Mouse (Mus musculus): ENCODE results near the gene Olfr1085. TPM values are rescaled to one million over a fixed set of nuclear protein-coding genes. Genes with fewer than 3 reads are reported as not detected.
"Not testable (repeated sequence)": the region's sequence is repeated elsewhere in the genome, so short reads cannot be mapped to it uniquely, and the experiment has no call there.

Gene Olfr1085
- total RNA-seq (2021): not detected
- polyA plus RNA-seq (2012; rRNA removed): not detected in 2 replicates
- long read RNA-seq: 0 reads

DNA sequence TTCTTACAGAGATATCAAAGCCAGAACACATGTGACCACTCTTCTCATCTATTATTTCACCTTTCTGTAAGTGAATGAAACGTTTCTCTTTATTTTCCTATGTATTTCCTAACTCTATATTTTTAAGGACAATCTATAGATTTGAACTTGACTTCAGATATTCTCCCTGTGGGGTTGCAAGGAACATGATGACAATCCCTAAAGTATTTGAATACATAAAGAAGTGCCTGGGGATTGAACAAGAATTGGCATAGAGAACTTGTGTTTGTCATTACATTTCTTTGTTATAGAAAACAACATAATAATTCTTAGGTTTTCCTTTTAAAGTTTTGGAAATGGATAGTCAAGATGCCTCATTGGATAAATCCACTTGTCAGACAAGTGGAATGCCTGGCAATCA lies at the start of gene Olfr1085:
Gene Olfr1085 (minus strand): TSS at position 101 of the 400 bp plus-strand sequence.
- no peak for DNase-seq

- no peak for DNase-seq
Observed at GRCm38 (mm10) chr2:86698295-86698694, 36.5 kb upstream of the Olfr1085 start, which contains the start of gene Olfr1087. Olfr1087 (minus strand) TSS chr2:86698395.

DNA sequence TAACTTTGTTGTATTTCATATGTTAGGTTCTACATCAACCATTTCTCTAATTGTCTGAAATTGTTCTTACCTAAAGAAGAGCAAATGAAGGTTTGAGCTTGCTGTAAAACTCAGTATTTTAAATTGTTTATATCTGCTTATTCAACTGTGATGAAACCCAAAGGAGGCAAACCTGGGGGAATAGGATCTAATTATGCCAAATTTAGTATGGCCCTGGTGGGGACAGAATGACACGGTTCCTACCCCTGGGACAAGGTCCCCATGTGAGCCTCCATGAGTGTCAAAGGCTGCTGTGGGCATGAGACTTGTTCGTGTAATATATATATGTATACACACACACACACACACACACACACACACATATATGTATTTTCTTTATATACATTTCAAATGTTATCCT lies 18.2 kb upstream of the Olfr1085 start, which contains the start of gene Olfr1086:
Gene Olfr1086 (minus strand): TSS at position 101 of the 400 bp plus-strand sequence.
- no peak for DNase-seq

DNA sequence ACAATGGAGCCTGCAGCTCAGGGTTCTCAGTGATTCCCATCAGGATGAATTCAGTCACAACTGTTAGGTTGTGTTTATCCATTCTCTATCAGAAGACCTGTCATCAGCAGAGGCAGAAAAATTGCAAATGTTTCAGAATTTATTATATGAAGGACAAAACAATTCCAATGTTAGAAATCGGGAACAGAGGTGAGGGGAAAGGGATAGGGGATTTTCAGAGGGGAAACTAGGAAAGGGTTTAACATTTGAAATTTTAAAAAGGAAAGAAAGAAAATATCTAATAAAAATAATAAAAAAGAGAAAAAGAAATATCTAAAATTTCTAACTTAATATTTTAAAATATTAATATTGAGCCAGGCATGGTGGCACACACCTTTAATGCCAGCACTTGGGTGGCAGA lies 22.2 kb downstream of the Olfr1085 start, which contains the start of gene Olfr1084:
Gene Olfr1084 (minus strand): TSS at position 101 of the 400 bp plus-strand sequence.
- DNase-seq: not testable (repeated sequence)

Other genes with a start within 250 kb of the Olfr1085 start
- not detected for gene Olfr1061, start 248.0 kb downstream of the Olfr1085 start, total RNA-seq (2021)
- gene Olfr1061, start 248.0 kb downstream of the Olfr1085 start, polyA plus RNA-seq (2012; rRNA removed): not detected in 2 replicates
- not detected for gene Olfr1062, start 235.3 kb downstream of the Olfr1085 start, total RNA-seq (2021)
- gene Olfr1062, start 235.3 kb downstream of the Olfr1085 start, polyA plus RNA-seq (2012; rRNA removed): not detected in 2 replicates
- gene Olfr1065, start 211.4 kb downstream of the Olfr1085 start, total RNA-seq (2021): not detected
- not detected in 2 replicates for gene Olfr1065, start 211.4 kb downstream of the Olfr1085 start, polyA plus RNA-seq (2012; rRNA removed)
- not detected for gene Olfr1066, start 205.8 kb downstream of the Olfr1085 start, total RNA-seq (2021)
- gene Olfr1066, start 205.8 kb downstream of the Olfr1085 start, polyA plus RNA-seq (2012; rRNA removed): not detected in 2 replicates
- not detected for gene Olfr228, start 174.6 kb downstream of the Olfr1085 start, total RNA-seq (2021)
- not detected in 2 replicates for gene Olfr228, start 174.6 kb downstream of the Olfr1085 start, polyA plus RNA-seq (2012; rRNA removed)
- gene Olfr1076, start 153.6 kb downstream of the Olfr1085 start, total RNA-seq (2021): not detected
- not detected in 2 replicates for gene Olfr1076, start 153.6 kb downstream of the Olfr1085 start, polyA plus RNA-seq (2012; rRNA removed)
- gene Olfr1079, start 119.5 kb downstream of the Olfr1085 start, total RNA-seq (2021): not detected
- not detected in 2 replicates for gene Olfr1079, start 119.5 kb downstream of the Olfr1085 start, polyA plus RNA-seq (2012; rRNA removed)
- not detected for gene Olfr1080, start 103.8 kb downstream of the Olfr1085 start, total RNA-seq (2021)
- gene Olfr1080, start 103.8 kb downstream of the Olfr1085 start, polyA plus RNA-seq (2012; rRNA removed): not detected in 2 replicates
- gene Olfr1082, start 63.1 kb downstream of the Olfr1085 start, total RNA-seq (2021): not detected
- not detected in 2 replicates for gene Olfr1082, start 63.1 kb downstream of the Olfr1085 start, polyA plus RNA-seq (2012; rRNA removed)
- not detected for gene Olfr1084, start 22.3 kb downstream of the Olfr1085 start, total RNA-seq (2021)
- gene Olfr1084, start 22.3 kb downstream of the Olfr1085 start, polyA plus RNA-seq (2012; rRNA removed): not detected in 2 replicates
- gene Olfr1086, start 18.1 kb upstream of the Olfr1085 start, total RNA-seq (2021): not detected
- gene Olfr1086, start 18.1 kb upstream of the Olfr1085 start, polyA plus RNA-seq (2012; rRNA removed): not detected in 2 replicates
- gene Olfr1087, start 36.4 kb upstream of the Olfr1085 start, total RNA-seq (2021): not detected
- not detected in 2 replicates for gene Olfr1087, start 36.4 kb upstream of the Olfr1085 start, polyA plus RNA-seq (2012; rRNA removed)
- gene Olfr1089, start 71.7 kb upstream of the Olfr1085 start, total RNA-seq (2021): not detected
- not detected in 2 replicates for gene Olfr1089, start 71.7 kb upstream of the Olfr1085 start, polyA plus RNA-seq (2012; rRNA removed)
- gene Olfr1090, start 97.0 kb upstream of the Olfr1085 start, total RNA-seq (2021): not detected
- gene Olfr1090, start 97.0 kb upstream of the Olfr1085 start, polyA plus RNA-seq (2012; rRNA removed): not detected in 2 replicates
- gene Olfr1093, start 120.5 kb upstream of the Olfr1085 start, total RNA-seq (2021): not detected
- not detected in 2 replicates for gene Olfr1093, start 120.5 kb upstream of the Olfr1085 start, polyA plus RNA-seq (2012; rRNA removed)
- not detected for gene Olfr141, start 148.0 kb upstream of the Olfr1085 start, total RNA-seq (2021)
- gene Olfr141, start 148.0 kb upstream of the Olfr1085 start, polyA plus RNA-seq (2012; rRNA removed): not detected in 2 replicates
- gene Olfr1094, start 162.6 kb upstream of the Olfr1085 start, total RNA-seq (2021): not detected
- not detected in 2 replicates for gene Olfr1094, start 162.6 kb upstream of the Olfr1085 start, polyA plus RNA-seq (2012; rRNA removed)
- not detected for gene Olfr1095, start 189.7 kb upstream of the Olfr1085 start, total RNA-seq (2021)
- gene Olfr1095, start 189.7 kb upstream of the Olfr1085 start, polyA plus RNA-seq (2012; rRNA removed): not detected in 2 replicates
- not detected for gene Gm13723, start 212.8 kb upstream of the Olfr1085 start, total RNA-seq (2021)
- gene Gm13723, start 212.8 kb upstream of the Olfr1085 start, polyA plus RNA-seq (2012; rRNA removed): not detected in 2 replicates
- not detected for gene Olfr1097, start 230.2 kb upstream of the Olfr1085 start, total RNA-seq (2021)
- not detected in 2 replicates for gene Olfr1097, start 230.2 kb upstream of the Olfr1085 start, polyA plus RNA-seq (2012; rRNA removed)